Mouse (Mus musculus): ENCODE results near the gene Ccdc86.

Ccdc86 gene

DNA sequence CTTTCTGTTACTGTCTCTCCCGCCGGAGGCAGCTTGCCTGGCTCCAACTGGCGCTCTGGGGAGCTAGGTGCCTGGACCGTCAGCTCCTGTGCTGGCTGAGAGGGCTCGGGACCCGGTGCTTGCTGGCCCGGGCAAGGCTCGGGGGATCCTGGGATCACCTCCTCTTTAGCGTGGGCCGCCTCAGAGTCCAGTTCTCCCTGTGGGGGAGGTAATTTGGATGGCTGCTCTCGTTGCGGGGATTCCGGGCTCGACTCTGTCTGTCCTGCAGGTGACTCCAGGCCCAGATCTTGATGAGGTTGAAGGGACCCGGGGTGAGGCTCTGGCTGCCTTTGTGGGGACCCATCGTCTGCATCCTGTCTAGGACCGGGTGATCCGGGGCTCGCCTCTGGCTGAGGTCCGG, 650 bp downstream of the Ccdc86 start:
- peak; percentile 38 for DNase-seq

DNA sequence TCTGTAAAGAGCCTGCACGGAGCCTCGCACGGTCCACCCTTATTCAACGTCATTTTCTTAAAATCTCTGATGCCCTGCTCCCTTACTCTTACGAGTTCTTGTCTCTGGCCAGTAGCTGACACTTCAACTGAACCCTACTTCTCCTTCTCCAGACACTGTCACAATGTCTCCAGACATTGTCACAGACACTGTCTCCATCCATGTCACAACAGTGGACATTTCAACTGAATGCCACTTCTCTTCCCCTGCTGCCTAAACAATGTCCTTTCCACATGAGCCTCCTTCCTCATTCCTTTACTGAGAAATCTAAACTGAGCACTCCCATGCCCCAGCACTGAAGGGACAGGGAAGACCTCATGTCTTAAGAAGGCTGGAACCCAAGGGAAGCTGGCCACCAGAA, 1.8 kb downstream of the Ccdc86 start:
- DNase-seq, result no peak

- DNase-seq, result no peak
Measured at GRCm38 (mm10) chr19:10946506-10946905, 2.6 kb downstream of the Ccdc86 start.

DNA sequence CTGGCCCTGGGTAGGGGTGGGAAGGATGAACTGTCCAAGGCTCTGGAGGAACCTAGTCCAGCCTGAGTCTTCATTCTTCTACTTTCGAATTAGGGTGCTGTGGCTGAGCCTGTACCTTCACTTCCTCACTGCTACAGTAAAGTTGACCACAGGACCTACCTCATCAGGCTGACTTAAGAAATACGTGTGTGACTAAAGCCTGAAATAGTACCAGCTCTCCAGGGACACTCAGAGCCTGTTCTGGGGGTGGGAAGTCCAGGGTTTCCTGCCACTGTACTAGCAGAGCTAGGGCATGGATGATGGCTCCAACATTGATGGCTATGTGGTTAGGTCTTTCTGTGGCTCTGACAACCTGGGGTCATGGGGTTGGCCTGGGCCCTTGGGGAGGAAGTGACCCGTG, 5.1 kb downstream of the Ccdc86 start:
- no peak for DNase-seq

- DNase-seq, result no peak
Measured at GRCm38 (mm10) chr19:10940801-10941457, 8.1 kb downstream of the Ccdc86 start.

DNA sequence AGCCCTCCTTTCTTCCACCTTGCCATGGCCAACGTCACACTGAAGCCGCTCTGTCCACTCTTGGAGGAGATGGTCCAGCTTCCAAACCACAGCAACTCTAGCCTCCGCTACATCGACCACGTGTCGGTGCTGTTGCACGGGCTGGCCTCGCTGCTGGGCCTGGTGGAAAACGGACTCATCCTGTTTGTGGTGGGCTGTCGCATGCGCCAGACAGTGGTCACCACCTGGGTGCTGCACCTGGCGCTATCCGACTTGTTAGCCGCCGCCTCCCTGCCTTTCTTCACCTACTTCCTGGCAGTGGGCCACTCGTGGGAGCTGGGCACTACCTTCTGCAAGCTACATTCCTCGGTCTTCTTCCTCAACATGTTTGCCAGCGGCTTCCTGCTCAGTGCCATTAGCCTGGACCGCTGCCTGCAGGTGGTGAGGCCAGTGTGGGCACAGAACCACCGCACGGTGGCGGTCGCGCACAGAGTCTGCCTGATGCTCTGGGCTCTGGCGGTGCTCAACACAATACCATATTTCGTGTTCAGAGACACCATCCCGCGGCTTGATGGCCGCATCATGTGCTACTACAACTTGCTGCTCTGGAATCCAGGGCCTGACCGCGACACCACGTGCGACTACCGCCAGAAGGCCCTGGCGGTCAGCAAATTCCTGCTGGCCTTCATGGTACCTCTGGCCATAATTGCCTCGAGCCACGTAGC, 8.8 kb downstream of the Ccdc86 start:
- peak; percentile 83 for DNase-seq

- DNase-seq, result no peak
Measured at GRCm38 (mm10) chr19:10938771-10939170, 10.3 kb downstream of the Ccdc86 start.

GRCm38 (mm10) chr19:10937110-10937563, 11.9 kb downstream of the Ccdc86 start, which contains the start of gene Ptgdr2:
Gene Ptgdr2 (plus strand): TSS chr19:10937160.
- DNase-seq, result no peak

DNA sequence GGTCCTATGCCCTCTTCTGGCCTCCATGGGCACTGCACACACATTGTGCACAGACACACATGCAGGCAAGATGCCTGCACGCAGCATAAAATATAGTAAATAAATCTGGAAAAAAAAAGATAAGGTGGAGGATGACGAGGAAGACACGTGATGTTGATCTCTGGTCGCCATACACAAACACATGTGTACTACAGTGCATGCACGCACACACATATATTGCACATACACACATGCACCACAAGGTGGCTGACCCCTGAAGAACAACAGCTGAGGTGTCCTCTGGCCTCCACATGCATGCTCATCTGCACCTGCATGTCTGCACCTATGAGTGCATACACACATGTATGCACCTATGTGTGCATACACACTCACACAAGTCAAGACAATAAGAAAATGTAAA, 13.0 kb downstream of the Ccdc86 start:
- DNase-seq, result no peak

DNA sequence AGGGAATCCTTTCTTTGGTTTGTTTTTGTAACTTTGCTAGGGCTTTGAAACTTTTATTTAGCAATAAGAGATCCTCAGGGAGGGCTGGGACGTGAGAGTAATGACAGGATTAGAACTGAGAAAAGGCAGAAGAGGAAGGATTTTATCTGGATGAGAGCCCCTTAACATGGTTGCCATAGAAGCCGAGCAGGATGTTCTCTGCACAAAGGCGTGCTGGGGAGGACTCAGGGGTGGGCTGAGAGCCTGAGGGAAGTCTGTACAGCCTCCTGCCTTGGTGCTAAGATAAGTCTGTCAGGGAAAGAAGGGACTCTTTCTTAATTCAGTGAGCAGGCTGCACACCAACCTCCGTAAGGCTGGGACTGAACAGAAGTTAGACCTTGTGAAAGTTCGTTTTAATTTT, 14.0 kb downstream of the Ccdc86 start:
- DNase-seq, result no peak

DNA sequence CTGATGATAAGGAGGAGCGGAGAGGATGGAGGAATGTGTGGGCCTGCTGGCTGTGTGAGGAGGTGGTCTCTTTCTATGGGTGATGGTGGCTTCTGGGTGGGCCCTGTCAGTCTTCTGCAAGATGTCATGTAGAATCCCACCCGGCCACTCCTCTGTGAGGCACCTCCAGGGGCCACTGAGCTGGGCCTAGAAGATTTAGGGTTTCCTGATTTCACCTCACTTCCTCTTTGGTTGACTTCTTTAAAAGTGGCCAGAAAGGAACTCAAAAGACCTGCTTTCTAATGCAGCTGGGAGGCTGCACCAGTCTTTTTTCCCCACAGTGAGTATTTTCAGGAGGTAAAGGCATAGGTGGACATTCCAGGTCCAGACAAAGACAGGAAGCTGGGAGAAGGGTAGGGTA, 18.4 kb downstream of the Ccdc86 start:
- no peak for DNase-seq

DNA sequence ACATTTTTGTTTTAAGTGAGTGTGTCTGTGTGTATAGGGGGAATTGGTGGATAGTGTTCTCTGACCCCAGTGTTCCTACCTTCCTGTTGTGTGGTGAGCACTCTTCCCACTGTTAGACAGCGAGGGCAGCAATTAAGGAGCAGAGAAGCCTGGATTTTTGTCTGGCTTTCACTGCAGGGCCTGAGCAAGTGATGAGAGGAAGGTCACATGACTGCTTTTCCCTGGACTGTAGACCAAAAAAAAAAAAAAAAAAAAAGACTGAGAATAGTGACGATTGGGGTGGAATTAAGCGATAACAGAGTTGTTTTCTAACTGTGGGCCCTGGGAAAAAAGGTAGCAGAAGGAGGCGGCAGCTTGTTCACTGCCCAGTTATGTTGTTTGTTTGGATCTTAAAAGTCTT, 22.4 kb downstream of the Ccdc86 start:
- DNase-seq, result no peak

- DNase-seq, result no peak
Measured at GRCm38 (mm10) chr19:10926123-10926621, 22.9 kb downstream of the Ccdc86 start.

DNA sequence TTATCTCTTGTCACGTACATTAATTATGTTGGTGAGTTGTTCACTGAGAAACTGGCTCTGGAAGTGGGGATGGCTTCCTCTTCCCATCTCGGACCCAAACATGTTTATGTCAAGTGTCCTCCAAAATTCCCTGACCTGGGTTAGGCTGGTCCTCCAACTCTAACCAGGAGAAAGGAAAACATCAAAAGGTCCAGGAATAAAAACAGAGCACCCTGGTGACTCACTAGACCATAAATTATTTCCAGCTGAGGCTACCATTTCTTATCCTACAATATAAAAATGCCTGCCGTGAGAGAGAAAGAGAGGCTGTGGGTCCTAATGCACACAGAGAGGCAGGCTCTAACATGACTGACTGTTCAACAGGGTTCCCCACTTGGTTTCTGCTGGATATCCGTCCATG, 24.8 kb downstream of the Ccdc86 start:
- DNase-seq, result no peak

- no peak for DNase-seq
Measured at GRCm38 (mm10) chr19:10921058-10921457, 28.0 kb downstream of the Ccdc86 start.

- DNase-seq, result no peak
Measured at GRCm38 (mm10) chr19:10920532-10920931, 28.5 kb downstream of the Ccdc86 start, which contains the start of gene Zp1. Gene Zp1 (minus strand): TSS chr19:10920632.

DNA sequence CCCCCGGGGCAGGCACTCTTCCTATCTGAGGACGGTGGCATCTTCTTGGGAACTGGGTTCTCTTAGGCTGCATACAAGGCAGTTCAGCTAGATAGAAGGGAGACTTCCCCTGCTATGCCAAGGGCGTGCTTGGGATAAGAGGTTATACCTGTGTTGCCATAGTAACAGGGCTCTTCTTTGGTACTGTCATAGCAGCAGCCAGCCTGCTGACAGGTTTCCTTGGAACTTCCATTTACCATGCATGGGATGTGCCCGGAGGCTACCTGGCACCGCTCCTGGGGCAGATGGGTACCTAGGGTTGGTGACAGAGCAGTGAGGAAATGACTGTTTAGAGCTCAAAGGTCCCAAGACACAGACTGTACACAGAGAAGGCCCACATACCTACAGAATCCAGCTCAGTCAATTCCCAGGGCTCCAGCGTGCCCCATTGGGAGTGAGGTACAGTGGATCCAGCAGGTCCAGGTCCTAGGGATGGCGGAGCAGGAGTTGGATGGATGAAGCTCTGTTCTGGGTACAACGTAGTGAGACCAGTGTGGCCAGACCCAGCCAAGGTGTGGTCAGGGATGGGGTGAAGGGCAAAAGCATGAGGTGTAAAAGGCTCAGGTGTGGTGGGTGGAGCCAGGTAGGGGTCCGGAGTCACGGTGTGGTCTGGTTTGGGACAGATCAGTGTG, 30.6 kb downstream of the Ccdc86 start:
- DNase-seq, result no peak

DNA sequence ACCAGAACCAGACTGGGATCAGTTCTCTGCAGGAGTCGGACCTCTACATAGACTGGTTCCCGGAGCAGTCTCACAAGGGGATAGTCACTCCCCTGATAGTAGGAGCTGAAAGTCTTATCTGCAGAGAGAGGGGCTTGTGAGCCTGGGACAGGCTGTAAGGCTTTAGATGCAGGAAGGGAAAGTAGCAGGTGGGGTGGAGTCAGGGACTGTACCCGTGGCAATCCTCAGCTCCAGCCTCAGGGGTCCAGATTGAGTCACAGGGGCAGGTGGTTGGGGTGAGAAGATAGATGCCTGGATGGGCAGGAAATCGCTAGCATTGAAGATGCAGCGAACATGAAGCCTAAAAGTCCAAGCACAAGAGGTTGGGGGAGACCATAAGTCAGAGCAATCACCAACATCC, 32.6 kb downstream of the Ccdc86 start:
- no peak for DNase-seq

- no peak for DNase-seq
Measured at GRCm38 (mm10) chr19:10914870-10915269, 34.2 kb downstream of the Ccdc86 start.

DNA sequence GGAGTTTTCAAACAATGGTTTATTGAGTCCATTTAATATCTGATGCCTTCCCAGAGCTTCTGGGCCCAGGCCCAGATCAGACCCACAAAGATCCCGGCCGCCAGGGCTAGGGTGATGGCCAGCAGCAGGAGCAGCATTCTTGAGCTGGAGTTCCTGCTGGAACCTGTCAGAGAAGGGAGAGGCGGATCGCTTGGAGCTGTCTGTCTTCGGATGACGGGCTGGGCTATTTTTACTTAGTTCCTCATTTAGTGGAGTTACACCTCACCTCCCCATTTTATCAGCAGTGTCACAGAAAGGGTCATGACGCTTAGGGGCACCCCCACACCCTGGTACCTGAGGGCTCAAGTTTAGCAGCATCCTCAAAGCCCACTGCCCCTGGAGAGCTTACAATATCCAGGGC, 34.8 kb downstream of the Ccdc86 start:
- no peak for DNase-seq

- no peak for DNase-seq
Measured at GRCm38 (mm10) chr19:10909087-10909721, 39.9 kb downstream of the Ccdc86 start.

- DNase-seq, result peak; percentile 80
Measured at GRCm38 (mm10) chr19:10907891-10908290, 41.2 kb downstream of the Ccdc86 start.

DNA sequence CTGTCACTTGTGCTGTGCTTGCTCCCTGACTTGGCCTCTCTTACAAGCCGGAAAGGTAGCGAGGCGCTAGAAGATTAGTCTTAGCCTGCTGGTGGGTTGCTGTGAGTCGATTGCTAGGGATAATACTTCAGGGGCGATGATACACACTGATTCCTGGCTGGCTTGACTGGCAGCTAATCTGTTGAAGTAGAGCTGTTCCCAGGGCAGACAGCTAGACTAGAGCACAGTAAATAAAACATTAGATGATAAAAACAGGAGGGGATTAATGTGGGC, 43.4 kb downstream of the Ccdc86 start:
- no peak for DNase-seq
